9 mouse cellular contexts compared by ENCODE assay signal in the genomic region with DNA sequence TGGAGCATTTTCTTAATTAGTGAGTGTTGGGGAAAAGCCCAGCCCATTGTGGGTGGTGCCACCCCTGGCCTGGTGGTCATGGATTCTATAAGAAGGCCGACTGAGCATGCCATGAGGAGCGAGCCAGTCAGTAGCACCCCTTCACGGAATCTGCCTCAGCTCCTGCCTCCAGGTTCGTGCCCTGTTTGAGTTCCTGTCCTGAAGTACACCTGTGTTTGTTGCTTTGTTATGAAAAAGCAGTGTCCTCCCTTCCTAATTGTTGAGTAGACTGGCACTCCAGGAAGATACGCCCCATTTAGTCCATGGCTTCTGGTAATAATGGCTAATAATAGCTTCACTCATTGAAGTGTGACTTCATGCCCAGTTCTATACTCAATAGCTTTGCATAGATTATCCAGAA. TPM values are rescaled to one million over a fixed set of nuclear protein-coding genes. Genes with fewer than 3 reads are reported as not detected.
DNase-seq lines count a peak whose midpoint lies in the region; ATAC-seq lines count a peak whose summit lies in the region.
"Had no signal": no experiment of that assay in that cellular context is flagged by ENCODE, and none has a peak within 500 bp of the region (broad histone marks: within the 10 kb centered on the region; RNA-seq: fewer than 3 reads in every experiment).

A gene (plus strand): TSS at position 123 of the 400 bp plus-strand sequence.

- peak within 1 kb of the TSS; percentile 43 for H3K4me2 ChIP-seq in neural tube, embryonic 12.5 days (replicated peaks)
- peak within 1 kb of the TSS; percentile 33; the same call in 1 of the 2 replicates for H3K4me2 ChIP-seq in forebrain, embryonic 12.5 days
- peak within 1 kb of the TSS; percentile 24; the same call in 1 of the 2 replicates for H3K4me2 ChIP-seq in limb, embryonic 11.5 days (ENCODE audit: low read depth, severe bottlenecking)

- DNase-seq in neural tube, embryonic 10.5 days (ENCODE audit: extremely low spot score, low spot score): no peak
- DNase-seq in limb, embryonic 11.5 days (ENCODE audit: low spot score): no peak
- DNase-seq in layer of hippocampus, adult 9-11 months: no peak
- no peak for DNase-seq in right cerebral cortex, adult 2 months (ENCODE audit: low spot score in 2 of 2)
- no peak for DNase-seq in gastrocnemius, postnatal 14 days

- no peak within 1 kb of the TSS for H3K4me3 ChIP-seq in neural tube, embryonic 12.5 days
- H3K4me3 ChIP-seq in forebrain, embryonic 12.5 days (replicated peaks): no peak within 1 kb of the TSS
- no peak within 1 kb of the TSS for H3K4me3 ChIP-seq in limb, embryonic 11.5 days (ENCODE audit: low read depth, low read length)

- H3K27ac ChIP-seq in neural tube, embryonic 12.5 days: no peak within 1 kb of the TSS
- no peak within 1 kb of the TSS for H3K27ac ChIP-seq in forebrain, embryonic 12.5 days
- H3K27ac ChIP-seq in limb, embryonic 11.5 days (replicated peaks; ENCODE audit: low read depth, low read length): no peak within 1 kb of the TSS

- H3K27me3 ChIP-seq in neural tube, embryonic 12.5 days (replicated peaks): no peaks in the 10 kb centered on the region
- H3K27me3 ChIP-seq in forebrain, embryonic 12.5 days: peaks cover 15% of the 10 kb centered on the region
- H3K27me3 ChIP-seq in limb, embryonic 11.5 days (ENCODE audit: control insufficient read depth, insufficient read depth, low read length): no peaks in the 10 kb centered on the region

- H3K4me1 ChIP-seq in neural tube, embryonic 12.5 days: peaks cover 3% of the 10 kb centered on the region; the same call in 1 of the 2 replicates
- peaks cover 7% of the 10 kb centered on the region for H3K4me1 ChIP-seq in forebrain, embryonic 12.5 days
- no peaks in the 10 kb centered on the region for H3K4me1 ChIP-seq in limb, embryonic 11.5 days (ENCODE audit: control insufficient read depth, insufficient read depth, low read length)

- no peak for ATAC-seq in neural tube, embryonic 12.5 days (ENCODE audit: low FRiP score, low read depth)
- 0 out of 2 replicates have a peak, but pooled peaks have one; percentile 21 for ATAC-seq in forebrain, embryonic 12.5 days (ENCODE audit: low FRiP score)
- ATAC-seq in limb, embryonic 11.5 days (ENCODE audit: insufficient number of reproducible peaks, low FRiP score, low TSS enrichment, low read depth): no peak

- no peaks in the 10 kb centered on the region for H3K36me3 ChIP-seq in neural tube, embryonic 12.5 days
- H3K36me3 ChIP-seq in forebrain, embryonic 12.5 days (replicated peaks): no peaks in the 10 kb centered on the region
- H3K36me3 ChIP-seq in limb, embryonic 11.5 days (ENCODE audit: control insufficient read depth, insufficient read depth, low read length): no peaks in the 10 kb centered on the region

- intact Hi-C loops in gastrocnemius, postnatal 14 days (cut with DNase I; ENCODE audit: low total_unique reads): loop anchor here (2.0 kb wide), 1 partner anchor 42 kb away; no protein-coding TSS in a partner anchor

- 64% methylated on average over 5 of the region's 5 CpGs for WGBS in neural tube, embryonic 12.5 days
- 73% methylated on average over 5 of the region's 5 CpGs for WGBS in forebrain, embryonic 12.5 days
- 59% methylated on average over 5 of the region's 5 CpGs for WGBS in limb, embryonic 11.5 days

- H3K9ac ChIP-seq in neural tube, embryonic 12.5 days: no peak within 1 kb of the TSS
- H3K9ac ChIP-seq in forebrain, embryonic 12.5 days: no peak within 1 kb of the TSS
- no peak within 1 kb of the TSS for H3K9ac ChIP-seq in limb, embryonic 11.5 days (ENCODE audit: low read length)

- no peaks in the 10 kb centered on the region for H3K9me3 ChIP-seq in neural tube, embryonic 12.5 days
- no peaks in the 10 kb centered on the region for H3K9me3 ChIP-seq in forebrain, embryonic 12.5 days
- no peaks in the 10 kb centered on the region for H3K9me3 ChIP-seq in limb, embryonic 11.5 days (ENCODE audit: control insufficient read depth, low read length)

RNA-seq across cellular contexts. Expression of the gene that starts here (rescaled TPM):
- polyA plus RNA-seq in neural tube, embryonic 12.5 days (2016; fragmentation: Nextera tagmentation; extraction: Ambion mirVana): not detected in 2 replicates
- polyA plus RNA-seq in forebrain, embryonic 12.5 days (2016; fragmentation: Nextera tagmentation; extraction: Ambion mirVana): 0.24 TPM in 1 of 2 replicates, not detected in the other
- polyA plus RNA-seq in limb, embryonic 11.5 days (2014; fragmentation: Nextera tagmentation; extraction: Ambion mirVana): 0.28 TPM in 1 of 2 replicates, not detected in the other
- total RNA-seq in gastrocnemius, postnatal 14 days (2021): not detected
- total RNA-seq: gastrocnemius, postnatal 4 days had no signal
- polyA plus RNA-seq: liver, embryonic 16.5 days had no signal

Comparison
In these comparisons a context has a peak if more than half of its experiments do, and no peak if none do; other contexts are left out.
1. Peak in ATAC-seq and H3K4me2 ChIP-seq in forebrain, embryonic 12.5 days; RNA of the gene not detected or under 1 TPM.